Mouse (Mus musculus) hindbrain, embryonic 11.5 days (tissue): Measurements from ENCODE around the gene Tmed4. TPM values are rescaled to one million over a fixed set of nuclear protein-coding genes. Genes with fewer than 3 reads are reported as not detected.

ENCODE experiments used
- ATAC-seq: fragments of 200-750 bp; cut with Nextera tagmentation; 2 replicates; pipeline ENCODE4 v1.8.0; 2017; ENCODE audit warnings: mild to moderate bottlenecking, moderate TSS enrichment, moderate library complexity; ENCODE audit not compliant: low FRiP score
- DNase-seq: peaks from one replicate; pipeline ENCODE4 v3.0.0-alpha.2; 2015; ENCODE audit warnings: low spot score
- H3K27ac ChIP-seq: fragments of 300-500 bp; sonication (generic); 2 replicates; pipeline ENCODE4 v1.5.1; 2014; ENCODE audit warnings: mild to moderate bottlenecking, low read depth, low read length
- H3K27me3 ChIP-seq: fragments of 300-500 bp; sonication (generic); 2 replicates; pipeline ENCODE4 v1.6.1; 2014; ENCODE audit warnings: mild to moderate bottlenecking, low read length, moderate library complexity, mixed read lengths; ENCODE audit not compliant: control insufficient read depth, insufficient read depth
- H3K36me3 ChIP-seq: fragments of 300-500 bp; sonication (generic); 2 replicates; pipeline ENCODE4 v1.6.1; 2014; ENCODE audit warnings: mild to moderate bottlenecking, low read length, moderate library complexity, mixed read lengths; ENCODE audit not compliant: control insufficient read depth, insufficient read depth
- H3K4me1 ChIP-seq: fragments of 300-500 bp; sonication (generic); replicated peaks from 2 replicates; pipeline ENCODE4 v1.6.1; 2014; ENCODE audit warnings: low read length, mixed read lengths; ENCODE audit not compliant: control insufficient read depth, insufficient read depth
- H3K4me2 ChIP-seq: fragments of 300-500 bp; sonication (generic); replicated peaks from 2 replicates; pipeline ENCODE4 v1.6.1; 2014; ENCODE audit warnings: mild to moderate bottlenecking, low read depth, low read length
- H3K4me3 ChIP-seq: fragments of 300-500 bp; sonication (generic); 2 replicates; pipeline ENCODE4 v1.5.1; 2014; ENCODE audit warnings: low read depth, low read length
- H3K9ac ChIP-seq: fragments of 300-500 bp; sonication (generic); 2 replicates; pipeline ENCODE4 v1.6.1; 2014; ENCODE audit warnings: low read depth, low read length
- H3K9me3 ChIP-seq: fragments of 300-500 bp; sonication (generic); 2 replicates; pipeline ENCODE4 v1.6.1; 2016; ENCODE audit warnings: low read length; ENCODE audit not compliant: control insufficient read depth
- WGBS: fragments of 180-500 bp; shearing (Covaris S2); extraction: QIAGEN DNeasy Blood & Tissue Kit; methylation state at CpG from one replicate; pipeline ENCODE4 v1.1.7; 2014; 5-methylcytosine and 5-hydroxymethylcytosine counted together
- polyA plus RNA-seq: library from polyadenylated mRNA; unstranded; fragments of >200 nt; fragmentation: Nextera tagmentation; extraction: Ambion mirVana; gene quantifications from 2 replicates; pipeline ENCODE4 v1.2.1, GENCODE M21; 2014

Gene Tmed4
- 152 and 166 TPM in 2 replicates for polyA plus RNA-seq

DNA sequence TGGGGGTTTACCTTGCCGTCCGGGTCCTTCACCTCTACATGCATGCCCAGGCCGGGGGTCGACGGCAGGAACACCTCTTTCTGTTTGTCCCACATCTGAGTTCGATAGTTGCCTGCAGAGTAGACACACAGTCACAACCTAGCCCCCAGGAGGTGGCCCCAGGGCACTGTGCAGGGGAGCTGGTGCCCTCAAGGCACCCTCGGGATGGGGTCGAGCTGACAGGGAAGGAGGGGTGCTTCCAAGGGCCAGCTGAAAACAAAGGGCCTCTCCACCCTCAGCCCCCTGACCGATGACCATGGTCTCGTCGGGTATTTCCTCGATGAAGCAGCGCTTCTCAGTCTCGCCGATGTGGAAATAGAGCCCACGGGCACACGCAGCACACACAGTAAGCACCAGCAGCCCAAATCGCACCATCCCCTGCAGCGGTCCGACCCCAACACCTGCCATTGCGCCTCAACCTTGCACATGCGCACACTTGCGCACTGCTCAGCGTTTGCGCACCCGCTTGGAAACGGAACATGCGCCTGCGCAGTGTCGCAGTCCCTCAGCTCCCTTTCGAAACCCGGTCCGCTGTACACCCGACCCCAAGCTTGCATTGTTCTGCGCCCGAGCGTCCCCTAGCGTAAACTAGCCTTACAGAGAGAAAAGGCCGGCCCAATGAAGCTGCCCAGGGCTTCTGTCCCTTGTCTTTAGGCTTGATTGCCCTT lies at the start of gene Tmed4:
Gene Tmed4, minus strand, starts transcription at position 484 of the 707 bp plus-strand sequence.
- Histone ChIP-seq H3K27me3 (no peaks in the 10 kb centered on the region), H3K9me3 (no peaks in the 10 kb centered on the region), H3K4me2 (peak within 1 kb of the TSS; percentile 81), H3K36me3 (peaks cover 3% of the 10 kb centered on the region; the same call in 1 of the 2 replicates), H3K4me3 (peak within 1 kb of the TSS; percentile 98), H3K27ac (peak within 1 kb of the TSS; percentile 74), H3K4me1 (peaks cover 5% of the 10 kb centered on the region; the same call in 1 of the 2 replicates), H3K9ac (peak within 1 kb of the TSS; percentile 95)
- DNase-seq: peak; percentile 99
- peak; percentile 96 for ATAC-seq
- WGBS: under 1% methylated on average over 39 of the region's 39 CpGs

DNA sequence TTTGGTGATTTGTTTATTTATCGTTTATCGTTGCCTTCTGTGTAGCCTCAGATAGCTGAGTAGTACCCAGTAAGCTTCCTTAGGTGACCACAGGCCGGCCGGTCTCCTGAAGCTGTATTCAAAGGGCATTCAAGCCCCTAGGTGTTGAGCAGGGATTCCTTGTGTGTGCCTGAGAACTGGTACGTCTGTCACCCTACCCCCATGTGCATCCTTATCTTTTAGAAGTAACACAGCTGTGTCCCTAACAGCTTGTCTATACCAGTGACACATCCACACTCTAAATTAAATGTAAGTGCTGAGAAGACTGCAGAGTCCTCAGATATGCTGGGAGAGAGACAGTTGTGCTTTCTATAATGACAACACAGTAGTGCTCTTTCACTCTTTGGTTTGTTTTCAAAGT lies 48.7 kb upstream of the Tmed4 start:
- Histone ChIP-seq H3K9me3 (no peaks in the 10 kb centered on the region), H3K27me3 (no peaks in the 10 kb centered on the region), H3K36me3 (no peaks in the 10 kb centered on the region), H3K9ac (no peak overlapping the region), H3K4me1 (no peaks in the 10 kb centered on the region), H3K4me3 (no peak overlapping the region), H3K27ac (no peak overlapping the region), H3K4me2 (no peak overlapping the region)
- no peak for DNase-seq
- 88% methylated on average over 5 of the region's 5 CpGs for WGBS
- ATAC-seq: no peak

DNA sequence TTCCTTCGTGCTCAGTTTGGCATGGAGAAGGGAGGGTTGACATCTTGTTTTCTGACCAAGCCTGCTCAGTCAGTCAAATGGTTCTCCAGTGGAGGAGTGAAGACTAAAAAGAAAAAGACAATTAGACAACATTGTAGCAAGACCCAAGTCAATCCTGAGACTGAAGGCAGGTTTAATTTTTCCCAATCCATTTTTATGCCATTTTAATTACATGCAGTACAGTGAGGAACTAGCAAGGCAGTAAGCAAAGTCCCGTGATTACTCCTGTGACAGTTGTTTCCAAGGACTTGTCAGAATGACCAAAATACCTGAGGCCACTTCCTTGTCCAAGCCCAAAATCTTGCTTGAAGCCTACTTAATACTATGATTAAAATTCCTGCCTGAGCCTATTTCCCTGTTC lies 47.4 kb upstream of the Tmed4 start:
- WGBS: 94% methylated on average over 2 of the region's 2 CpGs
- Histone ChIP-seq H3K4me1 (no peaks in the 10 kb centered on the region), H3K36me3 (0 out of 2 replicates have a peak, but pooled peaks cover 2% of the 10 kb centered on the region), H3K27ac (no peak overlapping the region), H3K9ac (no peak overlapping the region), H3K9me3 (no peaks in the 10 kb centered on the region), H3K4me3 (no peak overlapping the region), H3K27me3 (no peaks in the 10 kb centered on the region), H3K4me2 (no peak overlapping the region)
- DNase-seq (no peak), ATAC-seq (no peak)

DNA sequence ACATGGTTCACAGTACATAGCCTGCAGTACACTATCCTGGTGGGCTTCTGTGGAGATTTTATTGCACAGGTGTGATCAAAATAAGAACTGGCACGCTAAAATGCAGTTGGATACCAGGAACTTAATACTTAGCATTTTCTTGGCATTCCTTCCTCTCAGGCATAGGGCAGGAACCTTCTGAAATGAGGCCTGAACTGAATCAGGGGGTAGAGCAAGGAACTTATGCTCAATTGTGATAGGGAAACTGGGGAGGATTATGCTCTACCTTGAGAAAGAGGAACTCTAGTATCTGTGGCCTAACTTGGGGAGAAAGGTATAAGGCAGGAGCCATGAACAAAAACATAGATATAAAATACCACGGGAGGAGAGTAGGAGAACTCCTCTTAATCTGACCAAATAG lies 44.7 kb upstream of the Tmed4 start:
- WGBS: 96% methylated on average over 2 of the region's 2 CpGs
- H3K9me3 ChIP-seq: no peaks in the 10 kb centered on the region
- no peak overlapping the region for H3K27ac ChIP-seq
- H3K27me3 ChIP-seq: no peaks in the 10 kb centered on the region
- H3K4me1 ChIP-seq: no peaks in the 10 kb centered on the region
- DNase-seq (no peak), ATAC-seq (no peak)
- H3K4me3 ChIP-seq: no peak overlapping the region
- H3K36me3 ChIP-seq: 0 out of 2 replicates have a peak, but pooled peaks cover 5% of the 10 kb centered on the region
- no peak overlapping the region for H3K9ac ChIP-seq
- no peak overlapping the region for H3K4me2 ChIP-seq

GRCm38 (mm10) chr11:6318559-6318958 lies 43.9 kb upstream of the Tmed4 start:
- no peak overlapping the region for H3K27ac ChIP-seq
- ATAC-seq: no peak
- WGBS: 92% methylated on average over 5 of the region's 5 CpGs

DNA sequence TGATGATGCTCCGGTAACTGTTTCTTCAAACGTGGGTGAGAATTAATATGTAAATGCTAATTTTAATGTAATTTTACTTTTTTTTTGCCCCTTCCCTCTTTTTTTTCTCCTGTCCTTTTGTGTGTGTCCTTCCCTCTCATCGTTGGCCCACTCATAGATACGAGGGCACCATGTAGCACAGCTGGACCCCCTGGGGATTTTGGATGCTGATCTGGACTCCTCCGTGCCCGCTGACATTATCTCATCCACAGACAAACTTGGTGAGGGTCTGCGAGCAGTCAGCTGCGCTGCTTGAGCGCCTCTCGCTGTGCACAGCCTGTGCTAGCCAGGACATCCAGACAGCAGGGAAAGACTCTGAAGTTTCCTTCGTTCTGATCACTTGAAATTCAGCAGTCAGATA lies 42.2 kb upstream of the Tmed4 start:
- no peak for DNase-seq
- H3K4me3 ChIP-seq: no peak overlapping the region
- no peak overlapping the region for H3K4me2 ChIP-seq
- no peaks in the 10 kb centered on the region for H3K9me3 ChIP-seq
- H3K4me1 ChIP-seq: no peaks in the 10 kb centered on the region
- H3K27me3 ChIP-seq: no peaks in the 10 kb centered on the region
- ATAC-seq: no peak
- H3K9ac ChIP-seq: no peak overlapping the region
- no peak overlapping the region for H3K27ac ChIP-seq
- H3K36me3 ChIP-seq: 0 out of 2 replicates have a peak, but pooled peaks cover 5% of the 10 kb centered on the region
- 91% methylated on average over 11 of the region's 11 CpGs for WGBS

More at GRCm38 (mm10) chr11:6318559-6318958, 43.9 kb upstream of the Tmed4 start:
- no peak for DNase-seq
- Histone ChIP-seq H3K9ac (no peak overlapping the region), H3K27me3 (no peaks in the 10 kb centered on the region), H3K36me3 (0 out of 2 replicates have a peak, but pooled peaks cover 5% of the 10 kb centered on the region), H3K9me3 (no peaks in the 10 kb centered on the region), H3K4me2 (no peak overlapping the region), H3K4me3 (no peak overlapping the region), H3K4me1 (no peaks in the 10 kb centered on the region)

- Histone ChIP-seq H3K27ac (no peak overlapping the region), H3K4me1 (no peaks in the 10 kb centered on the region), H3K27me3 (no peaks in the 10 kb centered on the region), H3K36me3 (0 out of 2 replicates have a peak, but pooled peaks cover 6% of the 10 kb centered on the region), H3K4me2 (no peak overlapping the region), H3K4me3 (no peak overlapping the region), H3K9ac (no peak overlapping the region), H3K9me3 (no peaks in the 10 kb centered on the region)
- WGBS: 92% methylated on average over 7 of the region's 7 CpGs
- ATAC-seq (no peak), DNase-seq (no peak)
Measured at GRCm38 (mm10) chr11:6313874-6314406, 39.3 kb upstream of the Tmed4 start.

- WGBS: 94% methylated on average over 4 of the region's 4 CpGs
- Histone ChIP-seq H3K27me3 (no peaks in the 10 kb centered on the region), H3K27ac (no peak overlapping the region), H3K4me1 (no peaks in the 10 kb centered on the region), H3K4me2 (no peak overlapping the region), H3K36me3 (0 out of 2 replicates have a peak, but pooled peaks cover 4% of the 10 kb centered on the region), H3K9me3 (no peaks in the 10 kb centered on the region), H3K9ac (no peak overlapping the region), H3K4me3 (no peak overlapping the region)
- no peak for DNase-seq
- ATAC-seq: no peak
Measured at GRCm38 (mm10) chr11:6308181-6308580, 33.5 kb upstream of the Tmed4 start.
